Mouse (Mus musculus) monocyte, adult 2 months (primary cell): ENCODE results near the gene Cd24a.

Source experiments
- DNase-seq, 2 experiments: peaks; one replicate each; pipeline ENCODE4 v3.0.0; 2022; ENCODE audit warnings: low spot score in 2 of 2, low read depth in 1 of 2

Gene Cd24a

GRCm38 (mm10) chr10:43581260-43581659 is 3.2 kb downstream of the Cd24a start:
- DNase-seq, result no peak

GRCm38 (mm10) chr10:43584538-43584937 is 6.5 kb downstream of the Cd24a start:
- no peak for DNase-seq

GRCm38 (mm10) chr10:43588470-43589177 is 10.5 kb downstream of the Cd24a start:
- DNase-seq, result no peak

- DNase-seq, result no peak
Observed at GRCm38 (mm10) chr10:43591477-43591876, 13.4 kb downstream of the Cd24a start.

GRCm38 (mm10) chr10:43593182-43593581 is 15.1 kb downstream of the Cd24a start:
- no peak for DNase-seq

- no peak for DNase-seq
Observed at GRCm38 (mm10) chr10:43594187-43594586, 16.1 kb downstream of the Cd24a start.

GRCm38 (mm10) chr10:43594894-43595293 is 16.8 kb downstream of the Cd24a start:
- no peak for DNase-seq

GRCm38 (mm10) chr10:43598067-43598726 is 20.1 kb downstream of the Cd24a start:
- DNase-seq, result no peak

- no peak for DNase-seq
Observed at GRCm38 (mm10) chr10:43601039-43601438, 23.0 kb downstream of the Cd24a start.

- DNase-seq, result no peak
Observed at GRCm38 (mm10) chr10:43601511-43602396, 23.7 kb downstream of the Cd24a start.

GRCm38 (mm10) chr10:43603975-43604686 is 26.0 kb downstream of the Cd24a start:
- no peak for DNase-seq

- no peak for DNase-seq
Observed at GRCm38 (mm10) chr10:43604687-43605250, 26.7 kb downstream of the Cd24a start.

GRCm38 (mm10) chr10:43605901-43606300 is 27.8 kb downstream of the Cd24a start:
- DNase-seq, result no peak

GRCm38 (mm10) chr10:43609507-43609906 is 31.4 kb downstream of the Cd24a start:
- no peak for DNase-seq

GRCm38 (mm10) chr10:43609958-43610357 is 31.9 kb downstream of the Cd24a start:
- DNase-seq, result no peak

GRCm38 (mm10) chr10:43611081-43611480 is 33.0 kb downstream of the Cd24a start:
- no peak for DNase-seq

- DNase-seq, result no peak
Observed at GRCm38 (mm10) chr10:43619059-43619531, 41.0 kb downstream of the Cd24a start.

- no peak for DNase-seq
Observed at GRCm38 (mm10) chr10:43619939-43620338, 41.9 kb downstream of the Cd24a start.

- no peak for DNase-seq
Observed at GRCm38 (mm10) chr10:43623510-43623909, 45.4 kb downstream of the Cd24a start.

- no peak for DNase-seq
Observed at GRCm38 (mm10) chr10:43624362-43624761, 46.3 kb downstream of the Cd24a start.
